Mouse (Mus musculus) ES-E14 (cell line): Measurements from ENCODE around the gene Rtl8c.
"Not testable (repeated sequence)": the region's sequence is repeated elsewhere in the genome, so short reads cannot be mapped to it uniquely, and the experiment has no call there.

Experiments
- CHD2 ChIP-seq: IDR thresholded peaks from 2 replicates; pipeline ENCODE4 v1.6.1; 2014; ENCODE audit warnings: mild to moderate bottlenecking, low read depth, low read length, inconsistent platforms
- ZC3H11A ChIP-seq: IDR thresholded peaks from 2 replicates; pipeline ENCODE4 v1.6.1; 2012; ENCODE audit warnings: low read depth, mild to moderate bottlenecking, inconsistent platforms, low read length, borderline replicate concordance
- ZNF384 ChIP-seq: IDR thresholded peaks from 2 replicates; pipeline ENCODE4 v1.6.1; 2012; ENCODE audit warnings: low read depth, low read length, inconsistent platforms

GRCm38 (mm10) chrX:53611395-53611794 is 3.6 kb downstream of the Rtl8c start:
- TF ChIP-seq ZC3H11A, CHD2, ZNF384: not testable (repeated sequence)
